Mouse (Mus musculus) 3T3-L1 (cell line): ENCODE measurements around the gene Plscr2.

ENCODE experiments used
- DNase-seq: peaks from one replicate; pipeline ENCODE4 v3.0.0-alpha.2; 2015; ENCODE audit warnings: low read depth, low spot score

Gene Plscr2

DNA sequence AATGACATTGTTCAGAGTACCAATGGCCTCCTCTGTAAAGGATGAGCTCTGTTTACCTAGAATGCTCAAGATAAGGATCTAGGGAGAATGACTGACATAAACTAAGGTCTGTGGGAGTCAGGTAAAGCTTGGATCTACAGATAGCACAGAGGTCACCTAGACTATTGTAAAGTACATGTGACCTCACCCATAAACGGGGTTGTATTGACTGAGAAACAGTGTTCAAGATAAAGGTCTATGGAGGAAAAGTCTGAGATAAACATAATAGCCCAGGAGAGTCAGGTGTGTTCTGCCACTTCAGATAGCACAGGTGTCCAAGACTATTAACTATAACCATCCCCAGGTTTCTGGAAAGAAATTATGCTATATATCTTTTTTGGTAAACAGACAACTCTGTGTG is 63.6 kb downstream of the Plscr2 start:
- DNase-seq, result no peak
